Mouse (Mus musculus): ENCODE results near the gene Bcl2l11.

DNA sequence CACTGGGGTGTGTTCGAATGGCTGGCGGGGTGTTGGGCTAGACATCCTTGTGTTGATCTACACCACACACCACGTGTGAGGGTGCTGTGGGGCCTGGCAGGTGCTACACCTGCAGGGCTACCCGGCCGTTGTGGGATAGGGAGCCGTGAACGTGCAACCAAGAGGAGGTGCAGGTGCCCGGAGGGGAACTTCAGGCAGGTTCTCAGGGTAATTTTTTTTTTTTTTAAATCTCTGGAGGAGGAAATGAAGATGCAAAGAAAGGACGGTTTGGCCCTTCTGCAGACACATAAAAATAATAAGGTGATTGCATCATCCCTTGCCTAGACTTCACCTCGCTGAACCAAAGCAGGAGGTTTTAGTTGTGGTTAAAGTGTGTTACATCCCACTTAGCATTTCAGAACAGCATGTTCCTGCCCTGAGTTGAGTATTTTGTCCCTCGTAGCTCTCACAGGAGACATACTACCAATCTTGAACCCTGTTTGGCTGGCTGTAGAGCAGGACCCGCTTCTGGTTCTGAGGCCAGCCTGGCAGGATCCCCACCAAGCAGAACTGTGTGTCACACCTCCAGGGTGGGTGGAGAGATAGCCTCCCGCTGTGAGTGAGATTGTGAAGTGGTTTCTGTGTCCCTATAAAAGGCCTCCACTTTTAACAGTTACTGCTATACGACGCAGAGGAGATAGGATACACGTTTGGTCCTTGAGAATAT is 27.2 kb downstream of the Bcl2l11 start:
- TF ChIP-seq EP300 (IDR thresholded peaks at IDR 0.05; ENCODE audit: insufficient read depth, low read depth, low read length) = no peak
- TF ChIP-seq POLR2A (IDR thresholded peaks at IDR 0.05; ENCODE audit: insufficient read depth, low read depth, low read length) = no peak
